Mouse (Mus musculus) CH12.LX (cell line): Measurements from ENCODE around the gene Ptgs1.

Source experiments
- CTCF ChIP-seq, 2 experiments: IDR thresholded peaks in 1 of 2; conservative IDR thresholded peaks in 1 of 2; 2 replicates each; pipeline ENCODE4 v1.5.1; 2011 to 2012; ENCODE audit warnings: low read depth in 2 of 2, low read length in 2 of 2, improper control_type of control experiment in 1 of 2, inconsistent platforms in 1 of 2, mild to moderate bottlenecking in 1 of 2, moderate library complexity in 1 of 2
- EP300 ChIP-seq: IDR thresholded peaks from 2 replicates; pipeline ENCODE4 v1.6.1; 2011; ENCODE audit warnings: low read length, improper control_type of control experiment
- JUND ChIP-seq: conservative IDR thresholded peaks from 2 replicates; pipeline ENCODE4 v1.6.1; 2011; ENCODE audit warnings: low read depth, low read length, improper control_type of control experiment
- KAT2A ChIP-seq: IDR thresholded peaks from 2 replicates; pipeline ENCODE4 v1.6.1; 2012; ENCODE audit warnings: low read length, improper control_type of control experiment, inconsistent platforms; ENCODE audit not compliant: insufficient replicate concordance
- MAZ ChIP-seq: IDR thresholded peaks from 2 replicates; pipeline ENCODE4 v1.6.1; 2012; ENCODE audit warnings: low read depth, mild to moderate bottlenecking, inconsistent platforms, low read length, improper control_type of control experiment, moderate library complexity
- MEF2A ChIP-seq: IDR thresholded peaks from 2 replicates; pipeline ENCODE4 v1.6.1; 2014; ENCODE audit warnings: low read depth, mild to moderate bottlenecking, inconsistent platforms, low read length, improper control_type of control experiment, borderline replicate concordance
- MYC ChIP-seq: IDR thresholded peaks from 2 replicates; pipeline ENCODE4 v1.6.1; 2011; ENCODE audit warnings: low read depth, mild to moderate bottlenecking, improper control_type of control experiment, low read length
- POLR2A ChIP-seq: IDR thresholded peaks from 2 replicates; pipeline ENCODE4 v1.6.1; 2011; ENCODE audit warnings: low read depth, mild to moderate bottlenecking, improper control_type of control experiment, low read length
- RAD21 ChIP-seq: IDR thresholded peaks from 2 replicates; pipeline ENCODE4 v1.6.1; 2011; ENCODE audit warnings: low read depth, mild to moderate bottlenecking, low read length, improper control_type of control experiment, moderate library complexity
- TBP ChIP-seq: conservative IDR thresholded peaks from 2 replicates; pipeline ENCODE4 v1.6.1; 2011; ENCODE audit warnings: low read depth, low read length, improper control_type of control experiment
- ZC3H11A ChIP-seq: IDR thresholded peaks from 2 replicates; pipeline ENCODE4 v1.6.1; 2012; ENCODE audit warnings: low read depth, mild to moderate bottlenecking, inconsistent platforms, low read length, improper control_type of control experiment
- ZKSCAN1 ChIP-seq: IDR thresholded peaks from 2 replicates; pipeline ENCODE4 v1.6.1; 2012; ENCODE audit warnings: low read depth, inconsistent platforms, low read length, improper control_type of control experiment, borderline replicate concordance
- ZMIZ1 ChIP-seq: IDR thresholded peaks from 2 replicates; pipeline ENCODE4 v1.6.1; 2012; ENCODE audit warnings: low read depth, mild to moderate bottlenecking, inconsistent platforms, low read length, improper control_type of control experiment

GRCm38 (mm10) chr2:36207071-36207470 lies 23.2 kb upstream of the Ptgs1 start:
- TF ChIP-seq RAD21 (no peak), EP300 (no peak), MEF2A (no peak), CTCF (conservative IDR thresholded peaks at IDR 0.05 in 1 of 2, IDR thresholded peaks at IDR 0.05 in 1 of 2; ENCODE audit: low read depth in 2 of 2, low read length in 2 of 2) (no peak), MYC (no peak), POLR2A (no peak), JUND (no peak), TBP (no peak), KAT2A (no peak), MAZ (no peak), ZMIZ1 (no peak), ZKSCAN1 (no peak), ZC3H11A (no peak)
